Mouse (Mus musculus) small intestine, adult 10 weeks (tissue): ENCODE measurements around the gene Tpsab1. TPM values are rescaled to one million over a fixed set of nuclear protein-coding genes. Genes with fewer than 3 reads are reported as not detected.

Source experiments
- polyA plus RNA-seq: library from polyadenylated mRNA; stranded (reverse); fragments of 350-450 nt; fragmentation: Illumina TruSeq; extraction: RNeasy Lipid Tissue Mini Kit (QIAGEN cat#74804); gene quantifications from one replicate; pipeline ENCODE4 v1.2.3, GENCODE M21; 2014; ENCODE audit warnings: low replicate concordance

Tpsab1 gene
- polyA plus RNA-seq, result not detected

DNA sequence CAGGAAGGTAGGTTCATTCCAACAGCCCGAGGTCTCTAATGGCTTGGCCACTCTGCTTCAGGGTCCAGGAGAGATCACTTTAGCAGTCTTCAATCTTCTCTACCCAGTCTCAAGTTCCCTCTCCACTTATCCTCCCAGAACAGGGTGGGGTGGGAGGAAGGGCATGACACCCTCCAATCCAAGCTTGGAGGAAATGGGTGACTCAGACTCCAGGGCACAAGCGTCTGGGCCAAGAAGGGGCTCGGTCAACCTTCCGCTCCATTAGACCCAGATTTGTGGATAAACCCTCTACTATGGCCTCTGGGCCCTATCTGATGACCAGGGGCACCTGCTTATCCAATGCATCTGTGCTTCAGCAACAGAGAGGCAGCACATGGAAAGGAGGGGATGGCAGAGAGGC is at the start of gene Tpsab1:
Gene Tpsab1, minus strand, starts transcription at position 101 of the 400 bp plus-strand sequence.

GRCm38 (mm10) chr17:25368973-25369372 is 23.6 kb upstream of the Tpsab1 start, which contains the start of gene Tpsg1:
Gene Tpsg1 (plus strand): TSS chr17:25369273.

GRCm38 (mm10) chr17:25366005-25366404 is 20.6 kb upstream of the Tpsab1 start, which contains the start of gene Tpsb2:
Gene Tpsb2 (plus strand): TSS chr17:25366305.

GRCm38 (mm10) chr17:25318354-25318753 is 27.0 kb downstream of the Tpsab1 start, which contains the start of gene Prss29:
Gene Prss29 (plus strand): TSS chr17:25318654.

GRCm38 (mm10) chr17:25308346-25308745 is 37.0 kb downstream of the Tpsab1 start, which contains the start of gene Prss28:
Gene Prss28 (plus strand): TSS chr17:25308646.

GRCm38 (mm10) chr17:25298094-25298493 is 47.3 kb downstream of the Tpsab1 start, which contains the start of gene Prss34:
Gene Prss34 (plus strand): TSS chr17:25298394.

Other genes starting within 250 kb of the Tpsab1 start
- gene Telo2, start 229.6 kb downstream of the Tpsab1 start, polyA plus RNA-seq, result 0.11 TPM
- not detected for gene Ptx4, start 224.8 kb downstream of the Tpsab1 start, polyA plus RNA-seq
- gene Clcn7, start 212.2 kb downstream of the Tpsab1 start, polyA plus RNA-seq, result 2.5 TPM
- not detected for gene Ccdc154, start 183.1 kb downstream of the Tpsab1 start, polyA plus RNA-seq
- not detected for gene Gm38655, start 170.1 kb downstream of the Tpsab1 start, polyA plus RNA-seq
- 14.3 TPM for gene BC003965, start 161.0 kb downstream of the Tpsab1 start, polyA plus RNA-seq
- 19.8 TPM for gene Unkl, start 157.2 kb downstream of the Tpsab1 start, polyA plus RNA-seq
- gene Gnptg, start 105.4 kb downstream of the Tpsab1 start, polyA plus RNA-seq, result 8.7 TPM
- 2.1 TPM for gene Tsr3, start 105.4 kb downstream of the Tpsab1 start, polyA plus RNA-seq
- 0.33 TPM for gene Baiap3, start 89.2 kb downstream of the Tpsab1 start, polyA plus RNA-seq
- 184 TPM for gene Ube2i, start 70.9 kb downstream of the Tpsab1 start, polyA plus RNA-seq
- not detected for gene Prss34, start 47.2 kb downstream of the Tpsab1 start, polyA plus RNA-seq
- not detected for gene Prss28, start 36.9 kb downstream of the Tpsab1 start, polyA plus RNA-seq
- not detected for gene Prss29, start 26.9 kb downstream of the Tpsab1 start, polyA plus RNA-seq
- not detected for gene Tpsb2, start 20.7 kb upstream of the Tpsab1 start, polyA plus RNA-seq
- 1.7 TPM for gene Tpsg1, start 23.7 kb upstream of the Tpsab1 start, polyA plus RNA-seq
- gene Cacna1h, start 88.2 kb upstream of the Tpsab1 start, polyA plus RNA-seq, result 0.78 TPM
- not detected for gene Tekt4, start 109.1 kb upstream of the Tpsab1 start, polyA plus RNA-seq
- gene Sstr5, start 151.7 kb upstream of the Tpsab1 start, polyA plus RNA-seq, result not detected
- gene Sox8, start 225.1 kb upstream of the Tpsab1 start, polyA plus RNA-seq, result not detected
- 0.15 TPM for gene Lmf1, start 233.5 kb upstream of the Tpsab1 start, polyA plus RNA-seq